Mouse (Mus musculus) heart, adult 2 months (tissue): ENCODE results near the gene Aprt. TPM values are rescaled to one million over a fixed set of nuclear protein-coding genes. Genes with fewer than 3 reads are reported as not detected.
A peak's percentile ranks its signal among the peaks of the same experiment; 100 is the strongest.

Experiments used
- DNase-seq, 2 experiments: peaks; one replicate each; pipeline ENCODE4 v3.0.0; 2021
- H3K27ac ChIP-seq: fragments of 200-600 bp; 2 replicates; pipeline ENCODE4 v1.8.1; 2022
- H3K27me3 ChIP-seq: fragments of 200-500 bp; 2 replicates; pipeline ENCODE4 v1.6.1; 2012; ENCODE audit warnings: mild to moderate bottlenecking, low read length, inconsistent platforms, mixed read lengths; ENCODE audit not compliant: control insufficient read depth, insufficient read depth
- H3K36me3 ChIP-seq: fragments of 200-500 bp; 2 replicates; pipeline ENCODE4 v1.6.1; 2012; ENCODE audit warnings: low read length, inconsistent platforms; ENCODE audit not compliant: control insufficient read depth, insufficient read depth
- H3K4me1 ChIP-seq: fragments of 200-500 bp; 2 replicates; pipeline ENCODE4 v1.6.1; 2011; ENCODE audit warnings: low read length; ENCODE audit not compliant: control insufficient read depth, insufficient read depth
- H3K4me3 ChIP-seq: fragments of 200-600 bp; 2 replicates; pipeline ENCODE4 v1.8.1; 2022
- H3K79me2 ChIP-seq: fragments of 200-500 bp; replicated peaks from 2 replicates; pipeline ENCODE4 v1.6.1; 2012; ENCODE audit warnings: mild to moderate bottlenecking, inconsistent platforms, low read length, moderate library complexity, mixed read lengths; ENCODE audit not compliant: control insufficient read depth, insufficient read depth
- H3K9ac ChIP-seq: fragments of 200-500 bp; 2 replicates; pipeline ENCODE4 v1.6.1; 2012; ENCODE audit warnings: low read depth, mild to moderate bottlenecking, control low read depth, inconsistent platforms, low read length, mixed read lengths
- CTCF ChIP-seq: fragments of 200-600 bp; IDR thresholded peaks from 2 replicates; pipeline ENCODE4 v1.8.1; 2022; ENCODE audit warnings: antibody characterized with exemption, mild to moderate bottlenecking, moderate library complexity
- EP300 ChIP-seq: fragments of 200-500 bp; IDR thresholded peaks from 2 replicates; pipeline ENCODE4 v1.6.1; 2011; ENCODE audit warnings: low read depth, low read length, control low read depth; ENCODE audit not compliant: insufficient read depth
- POLR2A ChIP-seq: fragments of 200-500 bp; IDR thresholded peaks from 2 replicates; pipeline ENCODE4 v1.6.1; 2011; ENCODE audit warnings: mild to moderate bottlenecking, low read depth, low read length, control low read depth; ENCODE audit not compliant: insufficient read depth
- WGBS: fragments of 180-500 bp; shearing (Covaris S2); methylation state at CpG from one replicate; pipeline ENCODE4 v1.1.7; 2018; 5-methylcytosine and 5-hydroxymethylcytosine counted together
- intact Hi-C: fragments of 180-260 bp; cut with DNase I; formaldehyde crosslinking; loops from one replicate; pipeline ENCODE4 v1.15.1; 2025
- polyA plus RNA-seq: library from polyadenylated mRNA; depleted of rRNA; stranded (reverse); fragments of >200 nt; gene quantifications from 2 replicates; pipeline ENCODE4 v1.2.3, GENCODE M21; 2012
- total RNA-seq, 2 experiments: library from RNA; stranded (reverse); gene quantifications; 2 replicates each; pipeline ENCODE4 v1.2.3; 2021

Aprt gene
- total and polyA plus RNA-seq, 3 experiments, result 36.6 to 42.1 (median 38.5) TPM

DNA sequence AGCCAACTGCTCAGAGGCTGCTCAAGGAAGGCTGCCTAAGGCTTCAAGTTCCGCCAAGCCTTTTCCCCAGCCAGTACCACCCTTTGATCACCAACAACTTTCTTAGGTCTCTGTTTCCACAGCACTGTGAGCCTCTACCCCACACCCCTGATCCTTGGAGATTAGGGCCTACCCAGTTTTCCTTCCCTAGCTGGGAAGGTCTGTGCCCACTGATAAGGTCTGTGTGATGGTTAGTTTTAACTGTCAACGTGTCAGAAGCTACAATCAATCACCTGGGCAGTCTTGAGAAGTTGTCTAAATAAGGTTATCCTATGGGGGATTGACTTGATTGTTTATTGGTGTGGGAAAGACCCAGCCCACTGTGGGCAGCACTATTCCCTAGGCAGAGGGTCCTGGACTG, 38.9 kb downstream of the Aprt start:
- no peak for TF ChIP-seq CTCF
- H3K4me3 ChIP-seq, result no peak overlapping the region
- H3K4me1 ChIP-seq, result peaks cover 8% of the 10 kb centered on the region
- DNase-seq, result no peak
- no peak overlapping the region; the same call in 1 of the 2 replicates for H3K27ac ChIP-seq
- intact Hi-C loops, result no loop called here
- WGBS, result 61% methylated on average over 2 of the region's 2 CpGs
- H3K9ac ChIP-seq, result no peak overlapping the region
- no peaks in the 10 kb centered on the region for H3K36me3 ChIP-seq
- peaks cover 1% of the 10 kb centered on the region for H3K79me2 ChIP-seq
- H3K27me3 ChIP-seq, result no peaks in the 10 kb centered on the region

DNA sequence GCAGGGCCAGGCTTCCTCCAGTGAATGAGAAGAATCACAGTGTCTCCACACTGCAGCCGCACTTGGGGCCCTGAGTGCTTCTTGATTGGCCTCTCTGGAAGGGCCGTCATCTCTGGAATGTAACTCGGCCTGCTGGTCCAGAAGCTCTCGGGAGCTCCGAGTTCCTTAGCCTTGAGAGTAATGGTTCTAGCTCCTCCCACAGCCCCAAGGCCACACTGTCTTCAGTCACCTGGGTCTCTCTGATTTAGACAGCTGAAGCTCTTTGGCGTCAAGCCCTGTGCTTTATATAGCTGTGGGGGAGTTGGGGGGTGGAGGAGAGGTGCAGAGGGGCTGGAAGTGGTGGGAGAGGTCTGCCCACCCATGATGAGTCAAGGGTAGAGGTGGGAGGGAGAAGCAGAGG, 39.7 kb downstream of the Aprt start:
- H3K9ac ChIP-seq, result no peak overlapping the region
- peaks cover 1% of the 10 kb centered on the region; the same call in 1 of the 2 replicates for H3K79me2 ChIP-seq
- peaks cover 8% of the 10 kb centered on the region for H3K4me1 ChIP-seq
- no peak overlapping the region; the same call in 1 of the 2 replicates for H3K27ac ChIP-seq
- TF ChIP-seq EP300 (no peak), CTCF (no peak), POLR2A (no peak)
- no peak for DNase-seq
- no peaks in the 10 kb centered on the region for H3K27me3 ChIP-seq
- H3K4me3 ChIP-seq, result no peak overlapping the region
- 21% methylated on average over 6 of the region's 6 CpGs for WGBS
- no peaks in the 10 kb centered on the region for H3K36me3 ChIP-seq
- intact Hi-C loops, result no loop called here

DNA sequence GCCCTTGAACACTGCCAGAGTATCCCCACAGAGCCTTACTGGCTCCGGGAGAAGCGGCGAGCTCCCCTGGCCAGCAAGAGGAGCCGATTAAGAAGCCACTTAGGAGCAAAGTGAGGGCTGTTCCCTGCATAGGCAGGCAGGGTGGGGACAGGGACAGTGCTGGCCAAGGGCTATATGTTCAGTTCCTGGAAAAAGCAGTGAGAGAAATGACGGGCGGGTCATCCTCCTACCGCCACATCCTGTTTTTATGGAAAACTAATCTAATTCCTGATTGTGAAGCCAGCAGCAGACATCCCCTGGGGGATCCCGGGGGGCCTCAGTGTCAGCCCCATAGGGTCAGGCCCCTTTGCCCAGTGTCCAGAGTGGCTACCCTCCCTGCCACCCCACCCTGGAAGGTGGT, 45.4 kb downstream of the Aprt start:
- Histone ChIP-seq H3K27ac (peak overlapping the region; percentile 70), H3K79me2 (0 out of 2 replicates have a peak, but pooled peaks cover 2% of the 10 kb centered on the region), H3K4me3 (no peak overlapping the region), H3K4me1 (peaks cover 19% of the 10 kb centered on the region), H3K27me3 (no peaks in the 10 kb centered on the region), H3K36me3 (no peaks in the 10 kb centered on the region), H3K9ac (no peak overlapping the region)
- intact Hi-C loops, result no loop called here
- DNase-seq, result peak in 1 of 2 experiments; percentile 30
- TF ChIP-seq EP300 (no peak), CTCF (no peak), POLR2A (no peak)
- 43% methylated on average over 8 of the region's 8 CpGs for WGBS

DNA sequence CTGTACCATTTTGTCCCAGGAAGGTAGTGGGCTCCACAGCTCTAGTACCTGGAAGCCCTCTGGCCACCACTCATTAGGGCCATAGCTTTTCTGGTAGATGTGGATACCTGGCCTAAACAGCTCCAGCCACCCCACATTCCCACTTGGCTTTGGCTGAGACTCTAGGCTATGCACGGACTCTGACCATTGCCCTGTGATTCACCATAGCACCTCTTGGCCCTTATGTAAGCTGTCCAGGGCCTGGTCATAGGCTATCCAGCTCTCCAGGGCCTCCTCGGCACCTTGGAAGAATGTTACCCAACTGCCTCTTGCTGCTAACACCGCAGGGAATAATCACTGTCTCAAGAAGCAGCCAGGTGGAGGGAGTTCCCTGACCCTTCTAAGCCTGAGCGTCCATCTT, 47.5 kb downstream of the Aprt start:
- no peak for TF ChIP-seq CTCF
- TF ChIP-seq POLR2A, result no peak
- TF ChIP-seq EP300, result no peak
- DNase-seq, result no peak
- H3K79me2 ChIP-seq, result 0 out of 2 replicates have a peak, but pooled peaks cover 2% of the 10 kb centered on the region
- no peak overlapping the region for H3K27ac ChIP-seq
- no peak overlapping the region for H3K4me3 ChIP-seq
- intact Hi-C loops, result no loop called here
- H3K4me1 ChIP-seq, result peaks cover 37% of the 10 kb centered on the region
- H3K36me3 ChIP-seq, result no peaks in the 10 kb centered on the region
- H3K27me3 ChIP-seq, result no peaks in the 10 kb centered on the region
- no peak overlapping the region for H3K9ac ChIP-seq
- WGBS, result 96% methylated on average over 4 of the region's 4 CpGs

DNA sequence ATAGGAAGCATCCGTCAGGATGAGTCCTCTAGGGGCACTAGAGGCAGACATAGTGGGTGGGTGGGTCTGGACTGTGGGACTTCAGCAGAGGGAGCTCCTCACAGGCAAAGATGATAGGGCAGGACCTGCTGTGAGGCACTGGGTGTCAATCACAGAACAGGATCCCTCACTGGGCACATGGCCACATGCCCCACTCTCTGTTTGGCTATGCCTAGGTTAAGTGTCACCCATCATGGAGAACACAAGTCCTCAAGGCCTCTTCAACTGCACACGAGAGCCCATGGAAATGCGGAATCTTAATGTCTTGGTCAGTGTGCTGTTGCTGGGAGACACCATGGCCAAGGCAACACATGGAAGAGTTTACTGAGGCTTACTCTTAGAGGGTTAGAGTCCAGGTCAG, 48.8 kb downstream of the Aprt start:
- 93% methylated on average over 3 of the region's 3 CpGs for WGBS
- TF ChIP-seq CTCF (no peak), POLR2A (no peak), EP300 (no peak)
- Histone ChIP-seq H3K27ac (no peak overlapping the region), H3K79me2 (0 out of 2 replicates have a peak, but pooled peaks cover 2% of the 10 kb centered on the region), H3K4me3 (no peak overlapping the region), H3K4me1 (peaks cover 45% of the 10 kb centered on the region), H3K27me3 (no peaks in the 10 kb centered on the region), H3K36me3 (no peaks in the 10 kb centered on the region), H3K9ac (no peak overlapping the region)
- intact Hi-C loops, result no loop called here
- DNase-seq, result no peak

DNA sequence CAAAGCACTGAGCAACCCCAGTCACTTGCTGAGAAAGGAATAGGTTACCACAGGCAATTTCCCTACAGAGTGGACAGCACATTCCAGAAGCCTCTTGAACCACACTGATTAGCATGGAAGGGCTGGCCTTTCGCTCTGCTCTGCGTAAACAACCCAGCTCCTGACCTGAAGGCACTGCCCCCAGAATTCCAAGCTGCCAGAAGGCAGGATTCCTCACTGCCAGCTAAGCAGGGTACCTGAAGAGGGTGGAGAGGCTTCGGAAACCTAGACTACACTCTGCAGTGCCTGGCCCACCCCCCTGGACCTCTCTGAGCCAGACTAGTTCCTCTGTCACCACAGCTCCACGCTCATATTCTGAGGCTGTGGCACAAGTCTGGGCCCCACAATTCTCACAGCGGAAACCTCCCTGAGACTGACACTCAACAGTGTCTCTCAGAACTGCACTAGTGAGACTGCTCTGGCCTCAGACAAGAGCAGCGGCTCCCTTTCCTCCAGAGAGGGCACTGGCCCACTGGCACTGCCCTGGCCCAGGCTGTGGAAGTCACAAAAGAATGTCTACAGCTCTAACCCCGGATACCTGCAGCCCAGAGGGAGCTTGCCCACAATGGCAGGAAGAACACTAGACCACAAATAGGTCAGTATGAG, 50.1 kb downstream of the Aprt start:
- Histone ChIP-seq H3K9ac (peak overlapping the region; percentile 40; the same call in 1 of the 2 replicates), H3K4me3 (no peak overlapping the region), H3K27ac (peak overlapping the region; percentile 91), H3K36me3 (no peaks in the 10 kb centered on the region), H3K27me3 (no peaks in the 10 kb centered on the region), H3K4me1 (peaks cover 46% of the 10 kb centered on the region), H3K79me2 (0 out of 2 replicates have a peak, but pooled peaks cover 2% of the 10 kb centered on the region)
- DNase-seq, result no peak
- 33% methylated on average over 7 of the region's 7 CpGs for WGBS
- TF ChIP-seq CTCF, result no peak
- intact Hi-C loops, result no loop called here
